Mouse (Mus musculus): ENCODE data around the gene Acox1. TPM values are rescaled to one million over a fixed set of nuclear protein-coding genes. Genes with fewer than 3 reads are reported as not detected.

Acox1 gene
- polyA plus RNA-seq, 1 experiment from 2014 or later: 35.9 TPM

- Histone ChIP-seq H3K27ac (no peak overlapping the region), H3K9ac (no peak overlapping the region), H3K27me3 (no peaks in the 10 kb centered on the region), H3K36me3 (peaks cover 55% of the 10 kb centered on the region), H3K9me3 (replicated peaks) (no peaks in the 10 kb centered on the region), H3K4me3 (replicated peaks) (no peak overlapping the region), H3K4me2 (no peak overlapping the region), H3K4me1 (peaks cover 52% of the 10 kb centered on the region)
- WGBS: 80% methylated on average over 5 of the region's 5 CpGs
- ATAC-seq (replicated peaks; ENCODE audit: low FRiP score): no peak
Observed at GRCm38 (mm10) chr11:116133497-116133896, 65.3 kb downstream of the Acox1 start.

DNA sequence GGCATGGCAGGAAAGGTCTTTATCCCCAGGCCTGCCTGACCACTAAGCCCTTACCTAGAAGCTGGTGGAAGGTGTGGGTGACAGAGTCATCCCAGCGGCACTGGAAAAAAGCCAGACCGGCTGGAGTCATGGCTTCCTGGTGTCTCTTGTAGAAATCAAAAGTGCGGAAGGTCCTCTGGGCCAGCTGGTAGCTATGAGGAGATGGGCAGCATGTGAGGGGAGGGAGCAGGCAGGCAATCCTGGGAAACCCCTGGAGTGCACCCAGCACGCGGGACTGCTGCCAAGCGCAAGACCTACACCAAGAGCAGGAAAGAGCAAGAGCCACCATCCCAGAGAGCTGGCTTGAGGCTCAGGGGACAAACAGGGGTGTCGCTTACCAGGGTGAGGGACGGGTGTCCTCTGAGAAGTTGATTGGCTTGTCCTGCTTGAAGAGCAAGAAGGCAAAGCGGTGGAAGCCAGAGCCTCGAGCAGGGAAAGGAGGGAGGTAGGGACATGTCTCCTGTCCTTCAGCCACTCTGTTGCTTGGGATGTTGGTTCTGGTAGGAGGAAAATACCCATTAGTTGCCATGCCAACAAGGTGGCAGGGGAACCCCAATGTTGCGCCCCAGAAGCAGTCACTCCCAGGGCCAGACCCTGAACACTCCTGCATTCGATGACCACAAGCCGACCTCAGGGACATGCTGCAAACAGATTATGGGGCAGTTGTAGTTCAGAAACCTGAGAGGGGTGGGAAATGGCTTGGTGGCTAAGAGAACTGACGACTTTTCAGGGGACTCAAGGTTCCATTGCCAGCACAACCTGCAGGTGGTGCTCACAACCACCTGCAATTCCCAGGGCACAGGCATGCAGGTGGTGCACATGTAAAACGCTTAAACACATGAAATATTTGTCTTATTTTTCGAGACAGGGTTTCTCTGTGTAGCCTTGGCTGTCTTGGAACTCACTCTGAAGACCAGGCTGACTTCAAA is 66.2 kb downstream of the Acox1 start:
- WGBS: 78% methylated on average over 16 of the region's 16 CpGs
- Histone ChIP-seq H3K4me2 (no peak overlapping the region), H3K27me3 (no peaks in the 10 kb centered on the region), H3K36me3 (peaks cover 55% of the 10 kb centered on the region), H3K9ac (peak overlapping the region; percentile 11; the same call in 1 of the 2 replicates), H3K4me3 (replicated peaks) (no peak overlapping the region), H3K4me1 (peaks cover 55% of the 10 kb centered on the region), H3K9me3 (replicated peaks) (no peaks in the 10 kb centered on the region), H3K27ac (no peak overlapping the region)
- ATAC-seq (replicated peaks; ENCODE audit: low FRiP score): no peak

DNA sequence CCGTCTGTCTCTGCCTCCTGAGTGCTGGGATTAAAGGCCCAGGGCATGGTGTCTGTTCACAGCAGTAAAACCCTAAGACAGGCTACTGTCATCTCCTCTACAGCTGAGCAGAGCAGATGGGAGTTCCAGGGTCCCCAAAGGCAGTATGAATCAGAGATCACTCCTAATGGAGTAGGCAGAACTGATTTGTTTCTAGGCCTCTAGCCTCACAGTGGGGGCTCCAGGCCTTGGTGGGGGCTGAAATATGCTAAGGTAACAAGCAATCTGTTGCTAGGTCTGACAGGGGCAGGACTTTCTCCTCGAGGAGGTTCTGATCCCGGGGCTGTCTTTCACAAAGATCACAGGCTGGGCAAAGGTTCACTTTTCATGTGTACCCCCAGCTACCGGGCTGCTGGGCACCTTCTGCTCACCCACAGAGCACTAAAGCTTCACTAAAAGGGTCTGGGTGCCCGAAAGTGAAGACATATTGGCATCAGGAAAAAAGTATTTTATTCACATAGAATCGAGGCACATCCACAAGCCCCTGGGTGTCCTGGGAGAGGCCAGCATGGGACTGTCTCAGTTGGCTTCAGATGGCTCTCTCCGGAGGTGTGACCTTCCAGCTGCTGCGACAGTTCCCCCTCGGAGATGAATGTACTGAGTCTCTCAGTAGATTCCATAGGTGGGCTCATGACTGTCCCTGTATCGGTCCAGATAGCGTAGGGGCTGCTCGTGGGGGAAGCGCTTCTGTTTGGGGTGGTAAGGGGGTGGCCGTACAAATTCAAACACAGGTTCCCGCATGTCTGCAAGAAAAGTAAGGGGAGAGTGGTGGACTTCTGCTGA is 67.3 kb downstream of the Acox1 start:
- 77% methylated on average over 15 of the region's 15 CpGs for WGBS
- no peak for ATAC-seq (replicated peaks; ENCODE audit: low FRiP score)
- Histone ChIP-seq H3K9ac (peak overlapping the region; percentile 68), H3K9me3 (replicated peaks) (no peaks in the 10 kb centered on the region), H3K4me2 (peak overlapping the region; percentile 80), H3K4me3 (replicated peaks) (peak overlapping the region; percentile 64), H3K27me3 (no peaks in the 10 kb centered on the region), H3K36me3 (peaks cover 51% of the 10 kb centered on the region), H3K4me1 (peaks cover 54% of the 10 kb centered on the region), H3K27ac (peak overlapping the region; percentile 96)

GRCm38 (mm10) chr11:116130488-116131205 is 68.2 kb downstream of the Acox1 start, which contains the start of gene Trim65:
Trim65 (minus strand) TSS chr11:116131128.
- peaks cover 51% of the 10 kb centered on the region for H3K4me1 ChIP-seq
- H3K27me3 ChIP-seq: no peaks in the 10 kb centered on the region
- peak within 1 kb of the TSS; percentile 80 for H3K4me2 ChIP-seq
- H3K27ac ChIP-seq: peak within 1 kb of the TSS; percentile 96
- H3K4me3 ChIP-seq (replicated peaks): peak within 1 kb of the TSS; percentile 64
- peak; percentile 85 for ATAC-seq (replicated peaks; ENCODE audit: low FRiP score)
- 1% methylated on average over 69 of the region's 69 CpGs for WGBS
- peaks cover 52% of the 10 kb centered on the region for H3K36me3 ChIP-seq
- peak within 1 kb of the TSS; percentile 68 for H3K9ac ChIP-seq
- no peaks in the 10 kb centered on the region for H3K9me3 ChIP-seq (replicated peaks)

DNA sequence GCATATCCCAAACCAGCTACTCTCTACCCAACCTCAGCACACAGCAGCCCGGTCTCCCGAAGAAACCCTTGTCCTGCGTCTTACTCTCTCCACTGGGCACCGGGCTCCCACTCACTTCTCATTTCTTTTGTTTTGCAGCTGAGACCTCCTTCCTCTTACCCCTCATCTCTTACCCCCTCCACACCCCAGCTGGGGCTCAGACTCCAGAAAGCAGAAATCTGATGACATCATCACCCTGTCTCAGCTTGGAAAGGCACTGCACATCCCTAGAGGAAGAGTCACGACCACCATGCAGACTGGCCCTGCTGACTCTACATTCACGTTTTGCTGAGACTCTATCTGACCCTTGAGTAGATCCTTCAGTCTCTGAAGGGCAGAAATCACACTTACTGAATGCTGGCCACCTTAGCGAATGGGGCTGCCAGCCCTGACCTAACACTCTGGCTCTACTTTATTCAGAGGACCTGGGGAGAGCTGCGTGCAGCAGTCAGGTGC is 68.8 kb downstream of the Acox1 start:
- no peaks in the 10 kb centered on the region for H3K27me3 ChIP-seq
- peak overlapping the region; percentile 80 for H3K4me2 ChIP-seq
- peak overlapping the region; percentile 64 for H3K4me3 ChIP-seq (replicated peaks)
- no peaks in the 10 kb centered on the region for H3K9me3 ChIP-seq (replicated peaks)
- H3K27ac ChIP-seq: peak overlapping the region; percentile 96
- H3K4me1 ChIP-seq: peaks cover 51% of the 10 kb centered on the region
- WGBS: 47% methylated on average over 8 of the region's 8 CpGs
- H3K9ac ChIP-seq: peak overlapping the region; percentile 68
- peak; percentile 13 for ATAC-seq (replicated peaks; ENCODE audit: low FRiP score)
- H3K36me3 ChIP-seq: peaks cover 51% of the 10 kb centered on the region

- 80% methylated on average over 9 of the region's 9 CpGs for WGBS
- Histone ChIP-seq H3K9ac (0 out of 2 replicates have a peak overlapping the region, but pooled peaks have one; percentile 10), H3K4me3 (replicated peaks) (no peak overlapping the region)
Observed at GRCm38 (mm10) chr11:116129091-116129790, 69.6 kb downstream of the Acox1 start.

GRCm38 (mm10) chr11:116127986-116128385 is 70.9 kb downstream of the Acox1 start:
- Histone ChIP-seq H3K27me3 (no peaks in the 10 kb centered on the region), H3K27ac (peak overlapping the region; percentile 64), H3K4me3 (replicated peaks) (no peak overlapping the region), H3K9ac (no peak overlapping the region), H3K4me1 (peaks cover 52% of the 10 kb centered on the region), H3K9me3 (replicated peaks) (no peaks in the 10 kb centered on the region), H3K4me2 (no peak overlapping the region), H3K36me3 (peaks cover 31% of the 10 kb centered on the region)
- no peak for ATAC-seq (replicated peaks; ENCODE audit: low FRiP score)
- WGBS: 75% methylated on average over 9 of the region's 9 CpGs

More at GRCm38 (mm10) chr11:116129091-116129790, 69.6 kb downstream of the Acox1 start:
- Histone ChIP-seq H3K36me3 (peaks cover 43% of the 10 kb centered on the region), H3K27ac (no peak overlapping the region), H3K27me3 (no peaks in the 10 kb centered on the region), H3K4me2 (peak overlapping the region; percentile 80; the same call in 1 of the 2 replicates), H3K4me1 (peaks cover 52% of the 10 kb centered on the region), H3K9me3 (replicated peaks) (no peaks in the 10 kb centered on the region)
- ATAC-seq (replicated peaks; ENCODE audit: low FRiP score): no peak

DNA sequence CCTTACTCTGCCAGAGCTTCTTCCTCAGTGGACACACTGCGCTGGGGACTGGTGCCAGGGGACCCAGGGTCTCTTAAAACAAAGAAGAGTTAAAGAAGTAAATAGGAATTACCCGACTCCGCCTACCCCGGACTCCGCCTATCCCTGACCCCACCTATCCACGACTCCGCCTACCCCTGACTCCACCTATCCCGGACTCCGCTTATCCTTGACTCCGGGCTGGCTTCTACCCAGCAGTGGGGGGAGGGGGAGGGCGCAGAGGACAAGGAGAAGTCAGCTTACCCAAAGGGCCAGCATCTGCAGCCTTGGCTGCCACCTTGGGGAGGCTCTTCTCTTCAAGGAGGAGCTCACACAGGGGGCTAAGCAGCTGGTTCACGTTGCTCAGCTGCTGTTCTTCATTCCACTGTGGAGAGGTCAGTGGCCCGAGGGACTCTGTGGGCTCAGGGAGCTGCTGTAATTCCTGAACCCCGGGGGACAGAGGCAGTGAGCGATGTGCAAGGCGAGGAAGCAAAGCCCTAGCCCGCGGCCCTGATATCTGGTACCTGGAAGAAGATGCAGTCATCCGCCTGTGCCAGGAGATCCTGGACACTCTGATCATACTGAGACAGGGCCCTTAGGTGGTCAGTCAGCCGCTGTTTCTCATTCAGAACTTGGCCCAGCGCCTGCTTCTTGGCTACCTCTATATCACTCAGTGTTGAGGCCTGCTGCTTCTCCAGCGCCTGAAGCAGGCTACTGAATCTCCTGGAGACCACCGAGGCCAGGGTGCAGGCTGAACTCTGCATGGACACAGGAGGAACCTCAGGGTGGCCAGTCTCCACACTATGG is 71.5 kb downstream of the Acox1 start, which contains the start of gene Trim47:
Gene Trim47 (minus strand): TSS at position 55 of the 825 bp plus-strand sequence.
- WGBS: 31% methylated on average over 23 of the region's 23 CpGs
- Histone ChIP-seq H3K4me3 (replicated peaks) (peak within 1 kb of the TSS; percentile 25), H3K9me3 (replicated peaks) (no peaks in the 10 kb centered on the region), H3K27ac (peak within 1 kb of the TSS; percentile 64), H3K36me3 (peaks cover 31% of the 10 kb centered on the region), H3K27me3 (no peaks in the 10 kb centered on the region), H3K4me1 (peaks cover 51% of the 10 kb centered on the region), H3K4me2 (peak within 1 kb of the TSS; percentile 50), H3K9ac (peak within 1 kb of the TSS; percentile 27; the same call in 1 of the 2 replicates)
- peak; percentile 49 for ATAC-seq (replicated peaks; ENCODE audit: low FRiP score)

DNA sequence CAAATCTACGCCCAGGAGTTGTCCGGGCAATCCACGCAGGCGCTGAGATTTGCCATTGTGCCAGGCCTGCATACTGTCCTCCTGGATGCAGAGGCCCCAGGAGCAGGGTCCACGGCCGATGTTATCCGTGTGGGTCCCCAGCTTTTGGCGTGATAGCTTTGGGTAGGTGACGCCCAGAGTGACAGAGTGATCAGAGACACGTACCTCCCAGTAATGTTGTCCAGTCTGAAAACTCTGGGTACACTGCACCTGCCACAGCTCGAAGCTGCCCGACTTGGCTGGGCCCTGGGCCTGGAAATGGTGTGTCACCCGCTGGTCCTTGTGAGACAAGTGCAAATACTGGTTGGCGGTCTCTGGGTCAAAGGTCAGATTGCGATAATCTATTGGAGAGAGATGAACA is 72.6 kb downstream of the Acox1 start:
- peaks cover 42% of the 10 kb centered on the region for H3K4me1 ChIP-seq

More for the DNA sequence above, 72.6 kb downstream of the Acox1 start:
- 93% methylated on average over 15 of the region's 15 CpGs for WGBS
- peaks cover 25% of the 10 kb centered on the region for H3K36me3 ChIP-seq
- no peak overlapping the region for H3K9ac ChIP-seq
- H3K27ac ChIP-seq: no peak overlapping the region
- H3K4me2 ChIP-seq: no peak overlapping the region
- H3K9me3 ChIP-seq (replicated peaks): no peaks in the 10 kb centered on the region
- H3K27me3 ChIP-seq: no peaks in the 10 kb centered on the region
- no peak overlapping the region for H3K4me3 ChIP-seq (replicated peaks)
- ATAC-seq (replicated peaks; ENCODE audit: low FRiP score): no peak
